Mouse (Mus musculus) stomach, postnatal 0 days (tissue): ENCODE results near the gene Zc3hav1. TPM values are rescaled to one million over a fixed set of nuclear protein-coding genes. Genes with fewer than 3 reads are reported as not detected.
"Not testable (repeated sequence)": the region's sequence is repeated elsewhere in the genome, so short reads cannot be mapped to it uniquely, and the experiment has no call there.

Experiments
- ATAC-seq: fragments of 200-750 bp; cut with Nextera tagmentation; 2 replicates; pipeline ENCODE4 v1.8.0; 2017; ENCODE audit not compliant: low FRiP score, low TSS enrichment
- DNase-seq: peaks from one replicate; pipeline ENCODE4 v3.0.0-alpha.2; 2016; ENCODE audit warnings: low spot score
- H3K27ac ChIP-seq: fragments of 300-500 bp; sonication (generic); replicated peaks from 2 replicates; pipeline ENCODE4 v1.5.1; 2014; ENCODE audit warnings: mild to moderate bottlenecking, control low read depth
- H3K27me3 ChIP-seq: fragments of 300-500 bp; sonication (generic); 2 replicates; pipeline ENCODE4 v1.6.1; 2014; ENCODE audit warnings: low read length; ENCODE audit not compliant: control insufficient read depth, insufficient read depth
- H3K36me3 ChIP-seq: fragments of 300-500 bp; sonication (generic); 2 replicates; pipeline ENCODE4 v1.6.1; 2014; ENCODE audit warnings: low read length, mixed read lengths; ENCODE audit not compliant: control insufficient read depth, insufficient read depth
- H3K4me1 ChIP-seq: fragments of 300-500 bp; sonication (generic); replicated peaks from 2 replicates; pipeline ENCODE4 v1.6.1; 2014; ENCODE audit warnings: antibody characterized with exemption; ENCODE audit not compliant: control insufficient read depth, insufficient read depth
- H3K4me2 ChIP-seq: fragments of 300-500 bp; sonication (generic); replicated peaks from 2 replicates; pipeline ENCODE4 v1.6.1; 2014; ENCODE audit warnings: low read depth, mild to moderate bottlenecking, control low read depth, moderate library complexity
- H3K4me3 ChIP-seq: fragments of 300-500 bp; sonication (generic); 2 replicates; pipeline ENCODE4 v1.5.1; 2014; ENCODE audit warnings: low read depth, low read length, control low read depth
- H3K9ac ChIP-seq: fragments of 300-500 bp; sonication (generic); 2 replicates; pipeline ENCODE4 v1.6.1; 2014; ENCODE audit warnings: mild to moderate bottlenecking, low read length, control low read depth, mixed read lengths
- H3K9me3 ChIP-seq: fragments of 300-500 bp; sonication (generic); 2 replicates; pipeline ENCODE4 v1.6.1; 2016; ENCODE audit warnings: low read length; ENCODE audit not compliant: control insufficient read depth
- CTCF ChIP-seq: IDR thresholded peaks from 2 replicates; pipeline ENCODE4 v1.5.1; 2016; ENCODE audit warnings: antibody characterized with exemption, low read depth, mild to moderate bottlenecking, moderate library complexity
- EP300 ChIP-seq: optimal IDR thresholded peaks from 2 replicates; pipeline ENCODE3; 2016; ENCODE audit warnings: antibody characterized with exemption
- WGBS: fragments of 180-500 bp; shearing (Covaris S2); extraction: QIAGEN DNeasy Blood & Tissue Kit; methylation state at CpG from one replicate; pipeline ENCODE4 v1.1.7; 2014; 5-methylcytosine and 5-hydroxymethylcytosine counted together
- polyA plus RNA-seq: library from polyadenylated mRNA; unstranded; fragments of >200 nt; fragmentation: Nextera tagmentation; extraction: Ambion mirVana; gene quantifications from 2 replicates; pipeline ENCODE4 v1.2.1, GENCODE M21; 2015

Zc3hav1 gene
- polyA plus RNA-seq, 1 experiment from 2014 or later = 12.7 TPM

GRCm38 (mm10) chr6:38358253-38359027 lies 4.0 kb upstream of the Zc3hav1 start:
- no peaks in the 10 kb centered on the region for H3K27me3 ChIP-seq
- 60% methylated on average over 8 of the region's 8 CpGs for WGBS
- TF ChIP-seq EP300 = no peak
- no peak for TF ChIP-seq CTCF
- H3K4me1 ChIP-seq = no peaks in the 10 kb centered on the region
- ATAC-seq = no peak
- H3K27ac ChIP-seq = no peak overlapping the region
- H3K4me3 ChIP-seq = no peak overlapping the region
- no peak overlapping the region for H3K4me2 ChIP-seq
- no peak overlapping the region for H3K9ac ChIP-seq
- no peaks in the 10 kb centered on the region for H3K36me3 ChIP-seq
- DNase-seq = no peak
- no peaks in the 10 kb centered on the region for H3K9me3 ChIP-seq

GRCm38 (mm10) chr6:38357603-38358252 lies 3.3 kb upstream of the Zc3hav1 start:
- Histone ChIP-seq H3K9me3 (no peaks in the 10 kb centered on the region), H3K9ac (no peak overlapping the region), H3K4me3 (no peak overlapping the region), H3K27me3 (no peaks in the 10 kb centered on the region), H3K4me2 (no peak overlapping the region), H3K27ac (no peak overlapping the region), H3K4me1 (0 out of 2 replicates have a peak, but pooled peaks cover 3% of the 10 kb centered on the region), H3K36me3 (no peaks in the 10 kb centered on the region)
- DNase-seq = no peak
- ATAC-seq = no peak
- 65% methylated on average over 5 of the region's 5 CpGs for WGBS
- TF ChIP-seq CTCF (no peak), EP300 (no peak)

GRCm38 (mm10) chr6:38356661-38357433 lies 2.4 kb upstream of the Zc3hav1 start:
- H3K4me3 ChIP-seq, H3K4me1 ChIP-seq, H3K27me3 ChIP-seq, H3K9ac ChIP-seq, DNase-seq, ATAC-seq, H3K36me3 ChIP-seq, H3K4me2 ChIP-seq, H3K9me3 ChIP-seq: not testable (repeated sequence)
- H3K27ac ChIP-seq = peak overlapping the region; percentile 56; the same call in 1 of the 2 replicates
- 68% methylated on average over 15 of the region's 15 CpGs for WGBS

- 23% methylated on average over 7 of the region's 7 CpGs for WGBS
- no peaks in the 10 kb centered on the region for H3K27me3 ChIP-seq
- no peak overlapping the region; the same call in 1 of the 2 replicates for H3K4me2 ChIP-seq
- no peaks in the 10 kb centered on the region for H3K36me3 ChIP-seq
- ATAC-seq (no peak), DNase-seq (no peak)
- no peak overlapping the region for H3K4me3 ChIP-seq
- H3K9ac ChIP-seq = no peak overlapping the region
- no peaks in the 10 kb centered on the region for H3K9me3 ChIP-seq
- 0 out of 2 replicates have a peak, but pooled peaks cover 6% of the 10 kb centered on the region for H3K4me1 ChIP-seq
- TF ChIP-seq EP300 (no peak), CTCF (no peak)
- no peak overlapping the region for H3K27ac ChIP-seq
Observed at GRCm38 (mm10) chr6:38355862-38356261, 1.5 kb upstream of the Zc3hav1 start.

GRCm38 (mm10) chr6:38355354-38355823 lies 986 bp upstream of the Zc3hav1 start:
- TF ChIP-seq EP300 (no peak), CTCF (no peak)
- H3K9ac ChIP-seq = 0 out of 2 replicates have a peak overlapping the region, but pooled peaks have one; percentile 79
- H3K9me3 ChIP-seq = no peaks in the 10 kb centered on the region
- H3K27me3 ChIP-seq = no peaks in the 10 kb centered on the region
- peak overlapping the region; percentile 68 for H3K4me3 ChIP-seq
- 7% methylated on average over 8 of the region's 8 CpGs for WGBS
- H3K27ac ChIP-seq = peak overlapping the region; percentile 91; the same call in 1 of the 2 replicates
- ATAC-seq (no peak), DNase-seq (no peak)
- H3K36me3 ChIP-seq = no peaks in the 10 kb centered on the region
- H3K4me2 ChIP-seq = peak overlapping the region; percentile 76
- H3K4me1 ChIP-seq = 0 out of 2 replicates have a peak, but pooled peaks cover 6% of the 10 kb centered on the region
